Mouse (Mus musculus) right cerebral cortex, adult 18-20 months (tissue): ENCODE measurements at regions not wholly inside any gene's neighbourhood (a gene's known extent, or its start where the extent isn't known, plus 50 kb on each side); places are given as distances from the start of the nearest gene placed in this dataset.

ENCODE experiments used
- DNase-seq: peaks from one replicate; pipeline ENCODE4 v3.0.0; 2022; ENCODE audit warnings: mixed read lengths

DNA sequence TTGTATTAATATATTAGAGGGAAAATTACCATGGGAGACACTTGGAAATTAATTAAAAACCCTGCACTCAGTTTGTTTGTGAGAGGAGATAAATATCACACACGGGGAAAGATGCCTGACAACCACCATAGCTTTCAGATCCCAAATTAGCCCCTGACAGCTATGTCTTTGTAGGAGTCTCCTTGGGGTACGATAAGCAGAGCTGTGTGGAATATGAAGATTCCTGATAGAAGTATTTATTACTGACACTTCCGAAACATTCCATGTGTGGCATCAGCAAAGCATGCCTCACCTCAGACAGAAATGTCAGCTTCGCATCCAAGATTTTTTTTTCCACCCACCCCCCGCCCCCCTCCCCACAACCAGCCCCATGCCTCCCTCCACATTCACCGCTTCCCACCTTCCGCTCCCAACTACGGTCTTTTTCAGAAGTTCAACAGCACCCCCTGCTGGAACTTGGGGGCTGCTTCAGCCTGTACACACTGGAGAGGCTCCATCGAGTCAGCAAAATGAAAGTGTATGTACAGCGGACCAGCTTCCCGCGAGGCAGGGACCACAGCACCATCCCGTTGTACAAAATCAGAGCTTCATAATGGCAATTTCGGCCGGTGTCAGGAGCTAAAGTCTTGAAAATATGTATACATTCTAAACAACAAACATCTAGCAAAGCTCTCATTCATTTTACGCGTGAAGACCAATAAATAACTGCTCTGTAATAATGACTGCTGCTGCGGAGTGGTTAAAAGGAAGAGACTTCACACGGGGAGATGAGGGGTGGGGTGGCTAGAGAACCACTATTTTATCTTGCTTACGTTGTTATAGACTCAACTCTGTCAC, 66.7 kb downstream of the Rwdd3 start:
- peak; percentile 89 for DNase-seq

GRCm38 (mm10) chr3:121102871-121103270, 68.6 kb downstream of the Rwdd3 start:
- DNase-seq, result no peak

GRCm38 (mm10) chr3:121102120-121102519, 69.4 kb downstream of the Rwdd3 start:
- DNase-seq, result no peak

DNA sequence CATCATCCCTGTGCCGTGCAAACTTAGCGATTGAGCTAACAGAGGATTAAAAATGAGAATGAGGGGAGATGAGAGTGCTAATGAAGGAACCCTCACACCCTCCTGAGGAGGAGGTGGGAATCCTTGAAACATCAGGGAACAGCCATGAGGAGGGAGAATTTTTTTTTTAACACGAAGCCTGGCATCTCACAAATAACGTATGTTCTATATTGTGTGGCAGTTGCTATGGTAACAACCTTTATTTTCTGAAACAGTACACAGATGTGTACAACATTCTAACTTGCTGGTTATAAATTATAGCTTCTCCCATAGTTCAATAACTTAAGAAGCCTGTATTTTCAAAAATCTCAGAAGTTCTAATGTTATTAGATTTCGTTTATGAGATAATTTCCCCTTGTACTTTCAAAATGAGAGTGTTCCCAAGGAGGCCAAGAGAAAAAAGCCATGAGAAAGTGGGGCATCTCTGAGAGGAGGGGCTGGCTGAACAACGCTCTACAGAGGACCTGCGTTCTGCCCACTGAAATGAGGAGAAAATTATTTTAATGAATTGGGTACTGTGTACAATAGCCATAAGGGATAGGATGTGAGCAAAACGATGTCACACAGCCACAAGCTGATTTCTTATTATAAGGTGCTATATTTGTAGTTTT, 71.2 kb downstream of the Rwdd3 start:
- no peak for DNase-seq

DNA sequence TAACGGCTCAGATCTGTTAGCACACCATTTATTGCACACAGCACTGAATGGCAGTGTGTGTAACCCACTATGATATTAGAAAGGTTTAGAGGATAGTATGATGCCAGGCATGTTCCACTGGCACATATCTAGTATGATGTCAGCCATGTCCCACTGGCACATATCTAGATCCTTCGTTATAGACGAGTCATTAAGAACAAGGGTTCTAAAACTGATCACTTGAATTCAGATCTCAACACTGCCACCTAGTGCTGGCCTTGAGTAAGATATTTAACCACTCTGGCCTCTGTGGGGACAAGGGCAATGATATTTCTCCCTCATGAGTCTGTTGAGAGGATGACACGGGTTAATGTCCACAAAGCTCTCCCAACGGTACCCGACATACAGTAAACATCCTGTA, 78.0 kb downstream of the Rwdd3 start:
- DNase-seq, result peak; percentile 46

- no peak for DNase-seq
These were observed 82.8 kb downstream of the Rwdd3 start for GRCm38 (mm10) chr3:121088724-121089123.

GRCm38 (mm10) chr3:121068676-121069075, 102.8 kb downstream of the Rwdd3 start:
- no peak for DNase-seq

- DNase-seq, result no peak
These were observed 135.5 kb downstream of the Rwdd3 start for GRCm38 (mm10) chr3:121035904-121036549.

GRCm38 (mm10) chr3:121025546-121026157, 145.8 kb downstream of the Rwdd3 start:
- no peak for DNase-seq

GRCm38 (mm10) chr3:121024810-121025209, 146.7 kb downstream of the Rwdd3 start:
- no peak for DNase-seq

DNA sequence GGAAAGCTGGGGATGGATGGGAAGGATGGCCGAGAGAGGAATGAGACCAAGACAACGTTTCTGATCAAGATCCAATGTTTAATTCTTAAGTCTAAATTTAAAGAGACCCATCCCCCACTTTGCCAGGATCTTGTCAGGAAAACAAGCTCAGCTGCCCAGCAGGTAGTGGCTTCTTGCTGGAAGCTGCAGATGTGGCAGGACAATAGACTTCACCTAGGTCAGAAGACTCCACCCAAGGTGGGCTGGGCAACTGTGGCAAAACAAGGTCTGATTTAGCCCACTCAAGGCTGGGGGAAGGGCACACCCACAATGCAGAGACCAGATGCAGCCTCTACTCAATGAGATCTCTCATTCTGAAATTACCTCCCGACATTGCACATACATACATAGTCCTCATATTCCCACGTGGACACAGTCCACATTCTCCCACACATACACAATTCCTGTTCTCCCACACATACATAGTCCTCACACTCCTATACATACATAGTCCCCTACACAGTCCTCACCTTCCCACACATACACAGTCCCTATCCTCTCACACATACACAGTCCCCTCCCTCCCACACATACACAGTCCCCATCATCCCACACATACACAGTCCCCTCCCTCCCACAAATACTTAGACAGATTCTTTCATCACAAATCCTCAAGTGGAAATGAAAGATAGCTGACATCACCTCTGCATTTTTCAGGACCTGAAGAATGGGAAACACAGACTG, 150.2 kb downstream of the Rwdd3 start:
- DNase-seq, result no peak

- no peak for DNase-seq
These were observed 162.3 kb downstream of the Rwdd3 start for GRCm38 (mm10) chr3:121009223-121009622.

DNA sequence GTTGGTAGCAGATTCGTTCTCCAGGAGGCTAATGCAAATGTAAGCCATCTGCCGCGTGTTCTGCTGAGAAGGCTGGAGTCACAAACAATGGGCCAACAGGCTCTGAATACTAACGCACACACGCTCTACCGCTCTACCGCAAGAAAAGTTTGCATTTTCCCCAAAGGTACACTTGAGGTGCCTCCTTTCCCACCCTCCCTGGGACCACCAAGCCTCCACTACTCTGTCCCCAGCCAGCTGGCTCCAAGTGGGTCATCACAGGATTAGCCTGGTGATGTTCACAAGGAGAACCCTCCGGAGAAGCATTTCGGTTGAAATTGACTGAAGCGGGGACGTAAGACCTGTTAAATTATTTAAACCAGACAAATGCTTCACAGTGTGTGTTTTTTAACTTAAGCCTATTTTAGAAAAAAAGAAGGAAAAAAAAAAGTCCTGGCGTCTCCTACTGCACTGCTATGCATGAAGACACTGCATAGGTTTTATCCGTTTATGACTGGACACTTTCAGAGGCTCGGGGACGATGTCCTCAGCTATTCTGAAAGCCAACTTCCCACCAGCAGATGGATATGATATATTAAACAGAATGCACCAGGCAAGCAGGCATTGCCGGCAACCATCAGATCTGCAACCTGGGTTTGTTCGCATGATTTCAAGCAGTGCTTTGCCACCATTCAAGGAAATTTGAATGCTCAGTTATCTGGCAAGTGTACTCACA, 187.8 kb downstream of the Rwdd3 start:
- DNase-seq, result peak; percentile 25

- DNase-seq, result no peak
These were observed 188.5 kb downstream of the Rwdd3 start for GRCm38 (mm10) chr3:120982795-120983555.

GRCm38 (mm10) chr3:120982218-120982617, 189.3 kb downstream of the Rwdd3 start:
- no peak for DNase-seq

GRCm38 (mm10) chr3:120970746-120971466, 200.6 kb downstream of the Rwdd3 start:
- no peak for DNase-seq

- DNase-seq, result no peak
These were observed 224.6 kb downstream of the Rwdd3 start for GRCm38 (mm10) chr3:120946906-120947305.

DNA sequence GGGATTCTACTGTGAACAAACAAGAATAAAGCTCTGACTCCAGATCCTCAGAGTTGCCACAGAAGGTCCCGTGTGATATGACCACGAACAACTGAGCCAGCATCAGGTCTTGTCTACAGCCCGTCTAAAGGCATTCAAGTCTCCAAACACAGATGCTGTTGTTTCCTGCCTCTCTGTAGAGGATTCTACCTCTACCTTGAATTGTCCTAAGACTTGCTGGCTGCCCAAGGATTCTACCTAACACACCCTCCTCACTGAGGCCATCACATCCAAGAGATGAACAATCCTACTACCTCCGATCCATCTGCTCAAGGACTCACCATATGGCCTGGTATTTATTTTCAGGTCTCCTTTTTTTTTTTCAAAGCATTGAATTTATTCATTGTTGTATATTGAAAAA, 237.1 kb downstream of the Rwdd3 start:
- no peak for DNase-seq

DNA sequence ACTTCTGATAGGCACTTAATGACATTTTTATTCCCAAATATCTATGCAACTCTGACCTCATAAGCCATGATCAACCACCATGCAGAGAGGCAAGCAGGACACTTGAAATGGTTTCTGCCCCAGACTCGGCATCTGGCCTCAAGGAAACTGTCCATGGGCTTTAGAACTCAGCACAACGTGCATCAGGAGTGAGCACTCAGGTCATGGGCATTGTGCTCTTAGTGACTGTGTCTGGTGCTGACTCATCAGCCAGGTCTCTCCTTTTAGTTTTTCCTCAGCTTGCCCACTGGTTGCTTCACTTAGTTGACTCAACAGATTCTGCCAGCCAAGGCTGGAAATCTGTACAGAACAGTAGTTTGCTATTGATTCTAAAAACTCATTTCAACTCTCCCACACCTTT, 251.1 kb downstream of the Rwdd3 start:
- DNase-seq, result no peak

DNA sequence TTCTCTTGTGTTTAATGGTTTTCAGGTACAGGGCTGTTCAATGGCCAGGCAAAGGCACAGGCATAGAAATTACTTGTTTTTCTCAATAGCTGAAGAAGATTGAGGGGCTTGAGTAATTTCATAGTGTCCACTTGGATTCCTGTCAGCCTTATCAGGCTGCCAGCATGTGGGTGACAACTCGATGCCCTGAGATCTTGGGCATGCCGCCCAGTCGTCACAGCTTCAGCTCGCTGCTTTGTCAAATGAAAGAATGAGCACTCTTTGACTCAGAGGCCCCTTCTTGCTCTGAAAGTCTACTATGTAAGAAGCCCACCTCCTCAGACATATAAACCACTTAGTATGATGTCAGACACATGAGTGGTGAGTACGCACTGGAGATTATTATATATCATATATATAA, 272.6 kb downstream of the Rwdd3 start:
- no peak for DNase-seq

- peak; percentile 32 for DNase-seq
These were observed 273.2 kb downstream of the Rwdd3 start for GRCm38 (mm10) chr3:120898258-120898657.
